Mouse (Mus musculus) lung, adult 18-20 months (tissue): ENCODE data around the gene Asrgl1.
"Not testable (repeated sequence)": the region's sequence is repeated elsewhere in the genome, so short reads cannot be mapped to it uniquely, and the experiment has no call there.

Experiments
- DNase-seq, 2 experiments: peaks; one replicate each; pipeline ENCODE4 v3.0.0; 2022; ENCODE audit warnings: mixed read lengths in 2 of 2

The Asrgl1 gene

DNA sequence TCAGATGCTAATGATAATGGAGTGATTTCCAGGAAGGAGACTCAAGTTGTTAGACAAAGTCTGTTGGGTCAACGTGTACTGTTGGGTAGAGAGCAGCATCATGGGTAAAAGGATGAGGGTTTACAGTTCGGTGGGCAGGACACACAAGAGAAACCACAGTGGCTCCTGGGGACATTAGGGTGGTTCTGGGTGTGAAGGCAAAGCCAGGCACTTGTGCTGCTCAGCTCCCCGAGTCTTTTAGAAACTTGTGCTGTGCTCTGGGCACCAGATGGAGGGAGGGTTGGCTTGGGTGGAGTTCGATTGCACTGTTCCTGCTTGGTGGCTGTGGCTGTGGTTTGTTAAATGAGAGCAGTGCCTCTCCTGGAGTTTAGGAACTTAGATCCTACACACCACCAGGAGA, 31.4 kb downstream of the Asrgl1 start:
- peak in 1 of 2 experiments; percentile 26 for DNase-seq

DNA sequence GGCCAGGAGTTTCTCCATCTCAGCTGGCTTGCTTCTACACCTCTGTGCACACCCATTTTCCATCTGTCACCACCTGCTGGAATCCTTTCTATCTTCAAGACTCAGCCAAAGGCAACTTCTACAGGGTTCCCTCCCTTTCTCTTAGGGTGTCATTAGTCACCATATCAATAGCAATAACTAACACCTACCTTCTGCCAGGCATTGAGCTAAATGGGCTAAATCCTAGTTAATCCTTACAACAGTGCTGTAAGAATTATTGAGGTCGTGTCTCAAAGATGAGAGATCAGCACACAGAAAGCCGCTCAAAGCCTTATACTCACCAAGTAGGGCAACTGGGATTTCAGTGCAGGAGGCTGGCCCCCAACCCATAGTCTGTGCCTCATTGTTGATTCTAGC, 34.4 kb downstream of the Asrgl1 start:
- DNase-seq = peak in 1 of 2 experiments; percentile 4

DNA sequence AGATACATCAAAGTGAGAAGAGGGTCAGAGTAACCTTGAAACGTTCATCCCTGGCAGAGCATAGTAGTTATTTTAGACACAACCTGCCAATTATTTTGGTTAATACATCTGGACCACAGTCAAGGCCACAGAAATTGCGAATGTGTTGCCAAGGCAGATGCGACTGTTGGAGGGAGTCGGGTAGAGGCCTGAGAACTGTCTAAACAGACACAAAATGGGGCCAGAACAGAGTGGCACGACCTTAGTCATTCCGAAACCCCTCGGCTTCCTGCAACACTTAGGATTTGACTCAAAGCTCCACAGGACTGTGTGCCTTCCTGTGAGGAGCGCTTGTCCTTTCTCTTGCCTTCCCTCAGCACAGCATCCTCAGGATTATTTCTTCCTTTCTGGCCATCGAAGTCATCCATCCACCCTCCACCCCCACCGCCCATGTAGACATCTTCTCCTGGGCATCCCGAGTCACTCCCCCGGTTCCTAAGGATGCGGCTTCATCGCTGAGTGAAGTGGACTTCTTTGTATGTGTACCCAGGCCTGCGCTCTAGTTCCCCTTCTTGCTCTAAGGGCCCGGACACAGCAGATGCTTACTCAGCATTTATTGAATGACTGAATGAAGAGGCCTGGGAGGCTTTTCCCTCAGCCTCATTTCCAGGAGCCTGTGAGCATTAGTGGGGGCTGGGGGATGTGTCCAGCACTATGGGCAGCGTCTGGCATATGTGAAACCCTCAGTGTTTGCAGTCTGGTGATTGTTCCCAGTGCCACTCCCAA, 35.0 kb downstream of the Asrgl1 start:
- no peak for DNase-seq

DNA sequence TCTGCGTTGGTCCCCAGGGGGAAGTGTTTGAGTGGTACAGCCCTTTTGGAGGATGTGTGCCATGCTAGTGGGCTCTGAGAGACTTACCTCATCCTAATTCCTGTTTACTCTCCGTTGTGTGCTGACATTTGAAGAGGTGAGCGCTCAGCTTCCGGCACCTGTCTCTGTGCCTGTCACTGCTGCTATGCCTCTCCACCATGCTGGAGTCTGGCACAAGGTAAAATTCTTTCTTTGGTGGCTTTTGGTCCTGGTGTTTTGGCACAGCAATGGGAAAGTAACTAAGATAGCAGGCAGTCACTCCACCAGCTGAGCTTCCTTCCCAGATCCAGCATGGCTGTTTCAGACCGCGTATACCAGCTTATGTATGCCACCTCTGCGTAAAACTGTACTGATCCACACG, 35.7 kb downstream of the Asrgl1 start:
- no peak for DNase-seq

DNA sequence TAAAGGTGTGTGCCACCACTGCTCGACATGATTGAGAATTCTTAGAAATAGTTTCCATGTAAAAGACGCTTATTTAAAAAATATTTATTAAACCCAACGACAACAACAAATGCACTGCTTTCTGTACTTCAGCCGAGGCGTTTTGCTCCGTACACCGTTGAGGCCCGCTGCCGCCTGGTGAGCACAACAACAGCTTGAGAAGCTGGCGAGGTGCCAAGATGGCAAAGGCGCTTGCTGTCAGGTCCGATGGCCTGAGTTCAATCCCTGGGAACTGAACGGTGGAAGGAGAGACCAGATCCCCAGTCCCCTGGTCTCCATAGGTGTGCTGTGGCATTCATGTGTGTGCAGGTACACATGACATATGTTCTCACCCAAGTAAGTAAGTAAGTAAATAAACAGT, 38.0 kb downstream of the Asrgl1 start:
- DNase-seq = no peak

GRCm38 (mm10) chr19:9095111-9095510, 40.3 kb downstream of the Asrgl1 start:
- no peak for DNase-seq

- peak; percentile 53 to 67 for DNase-seq
These were observed 44.7 kb downstream of the Asrgl1 start for GRCm38 (mm10) chr19:9090709-9091108.

DNA sequence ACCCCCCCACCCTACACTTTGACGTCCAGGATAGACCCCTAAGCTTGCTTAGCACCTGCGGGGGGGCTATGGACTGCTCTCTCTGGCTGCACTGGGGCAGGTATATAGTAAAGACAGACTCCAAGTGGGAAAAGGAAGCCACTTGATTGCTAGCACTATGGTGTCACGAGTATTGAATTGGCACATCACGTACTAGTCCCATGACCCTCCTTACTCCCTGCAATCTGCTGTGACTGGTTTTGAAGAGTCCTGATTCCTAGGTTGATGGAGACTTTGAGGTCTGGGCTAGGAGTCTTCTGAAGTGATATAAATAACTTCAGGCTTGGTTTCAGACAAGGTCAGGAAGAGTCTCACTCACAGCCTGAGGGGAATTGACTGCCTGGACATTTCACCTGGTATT, 45.2 kb downstream of the Asrgl1 start:
- no peak for DNase-seq

DNA sequence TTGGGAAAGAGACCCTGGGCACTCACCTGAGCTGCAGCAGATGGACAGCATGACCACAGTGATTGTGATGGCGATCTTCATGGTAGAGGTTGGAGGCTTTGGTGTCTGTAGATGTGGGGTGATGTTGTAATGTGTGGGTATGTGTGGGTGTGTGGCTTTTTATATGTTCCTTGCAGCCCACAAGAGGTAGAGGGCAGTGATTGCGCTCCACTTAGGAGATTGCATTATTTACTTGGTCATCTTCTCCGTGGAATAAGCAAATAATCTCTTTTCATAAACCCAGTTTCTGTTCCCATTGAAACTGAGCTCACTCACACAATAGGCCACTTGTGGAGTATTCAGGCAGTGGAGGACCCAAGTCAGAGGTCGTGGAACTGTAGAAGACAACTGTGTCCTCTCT, 47.6 kb downstream of the Asrgl1 start, which contains the start of gene Scgb1a1:
TSS of gene Scgb1a1 (minus strand) at position 138 of the 400 bp plus-strand sequence.
- peak; percentile 54 to 64 for DNase-seq

DNA sequence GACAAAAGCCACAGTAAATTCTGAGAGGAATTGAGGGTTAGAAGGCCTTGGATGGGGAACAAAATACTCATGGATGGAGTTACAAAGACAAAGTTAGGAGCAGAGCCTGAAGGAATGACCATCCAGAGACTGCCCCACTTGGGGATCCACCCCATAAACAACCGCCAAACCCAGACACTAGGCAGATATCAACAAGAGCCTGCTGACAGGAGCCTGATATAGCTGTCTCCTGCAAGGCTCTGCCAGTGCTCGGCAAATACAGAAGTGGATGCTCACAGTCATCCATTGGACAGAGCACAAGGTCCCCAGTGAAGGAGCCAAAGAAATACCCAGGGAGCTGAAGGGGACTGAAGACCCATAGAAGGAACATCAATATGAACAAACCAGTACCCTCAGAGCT, 51.5 kb downstream of the Asrgl1 start:
- not testable (repeated sequence) for DNase-seq

- DNase-seq = peak in 1 of 2 experiments; percentile 39
These were observed 52.5 kb downstream of the Asrgl1 start for GRCm38 (mm10) chr19:9083010-9083355.

GRCm38 (mm10) chr19:9082191-9083009, 53.0 kb downstream of the Asrgl1 start:
- DNase-seq = peak; percentile 88 to 90

- DNase-seq = peak; percentile 70 to 72
These were observed 53.9 kb downstream of the Asrgl1 start for GRCm38 (mm10) chr19:9081311-9082190.

DNA sequence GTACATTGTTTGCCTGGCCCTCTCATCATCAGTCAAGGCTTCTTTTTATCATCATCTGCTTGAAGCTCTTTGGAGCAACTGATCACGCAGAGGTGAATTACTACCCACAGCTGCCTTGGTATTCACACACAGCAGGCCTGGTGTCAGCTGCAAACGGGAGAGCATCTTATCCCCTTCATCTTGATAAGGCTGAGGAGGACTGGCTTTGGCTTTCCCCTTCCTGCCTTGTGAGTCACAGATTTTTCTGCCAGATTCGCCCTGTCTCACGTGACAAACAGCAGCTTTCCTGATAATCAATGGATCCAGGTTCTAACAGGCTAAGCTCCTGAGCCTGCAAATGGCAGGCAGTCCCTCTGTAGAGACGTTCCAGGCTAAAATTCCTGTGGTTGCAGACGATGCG, 55.5 kb downstream of the Asrgl1 start:
- no peak for DNase-seq

DNA sequence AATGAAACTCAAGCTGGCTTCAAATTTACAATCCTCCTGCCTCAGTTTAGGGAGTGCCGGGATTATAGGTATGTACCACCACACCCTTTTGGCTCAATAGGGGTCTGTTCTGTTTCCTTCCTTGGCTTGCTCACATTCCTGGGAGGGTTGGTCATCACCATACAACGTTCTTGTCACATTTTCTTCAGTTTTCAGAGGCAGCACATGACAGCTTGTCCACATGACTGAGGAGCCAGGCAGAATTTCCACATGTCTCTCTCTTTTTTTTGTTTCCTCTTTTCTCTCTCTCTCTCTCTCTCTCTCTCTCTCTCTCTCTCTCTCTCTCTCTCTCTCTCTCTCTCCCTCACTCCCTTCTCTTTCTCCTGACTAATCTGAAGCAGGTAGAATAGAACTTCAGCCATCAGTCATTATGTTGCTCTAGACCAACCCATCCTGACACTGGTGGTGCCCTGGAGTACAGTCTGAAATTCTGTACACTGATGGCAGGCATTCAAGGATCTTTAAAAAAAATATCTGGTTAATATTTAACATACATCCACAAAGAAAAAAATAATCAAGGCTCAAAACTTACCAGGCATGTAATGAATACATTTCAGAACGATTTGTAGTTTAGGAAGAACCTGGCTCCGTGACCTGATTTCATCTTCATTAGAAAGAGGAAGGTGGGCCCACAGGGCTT, 58.3 kb downstream of the Asrgl1 start:
- DNase-seq = no peak

GRCm38 (mm10) chr19:9076035-9076434, 59.4 kb downstream of the Asrgl1 start:
- no peak for DNase-seq

GRCm38 (mm10) chr19:9075558-9075957, 59.9 kb downstream of the Asrgl1 start:
- DNase-seq = no peak

DNA sequence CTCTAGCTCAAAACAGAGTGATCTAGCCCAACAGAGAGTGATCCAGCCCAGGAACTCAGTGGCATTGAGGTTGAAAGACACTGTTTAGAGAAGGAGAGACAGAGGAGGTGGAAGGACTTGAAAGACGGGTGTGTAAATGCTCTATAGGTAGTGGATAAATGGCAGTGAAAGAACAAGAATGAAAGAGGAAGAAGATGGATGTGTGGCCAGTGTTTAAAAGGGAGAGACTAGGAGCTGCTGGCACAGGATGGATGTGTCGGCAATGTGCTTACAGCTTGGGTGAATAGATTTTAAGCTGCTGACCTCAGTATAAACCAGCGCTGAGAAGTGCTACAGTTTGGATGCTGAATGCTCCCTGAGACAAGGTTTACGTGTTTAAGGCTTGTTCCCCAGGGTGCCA, 61.0 kb downstream of the Asrgl1 start:
- no peak for DNase-seq

DNA sequence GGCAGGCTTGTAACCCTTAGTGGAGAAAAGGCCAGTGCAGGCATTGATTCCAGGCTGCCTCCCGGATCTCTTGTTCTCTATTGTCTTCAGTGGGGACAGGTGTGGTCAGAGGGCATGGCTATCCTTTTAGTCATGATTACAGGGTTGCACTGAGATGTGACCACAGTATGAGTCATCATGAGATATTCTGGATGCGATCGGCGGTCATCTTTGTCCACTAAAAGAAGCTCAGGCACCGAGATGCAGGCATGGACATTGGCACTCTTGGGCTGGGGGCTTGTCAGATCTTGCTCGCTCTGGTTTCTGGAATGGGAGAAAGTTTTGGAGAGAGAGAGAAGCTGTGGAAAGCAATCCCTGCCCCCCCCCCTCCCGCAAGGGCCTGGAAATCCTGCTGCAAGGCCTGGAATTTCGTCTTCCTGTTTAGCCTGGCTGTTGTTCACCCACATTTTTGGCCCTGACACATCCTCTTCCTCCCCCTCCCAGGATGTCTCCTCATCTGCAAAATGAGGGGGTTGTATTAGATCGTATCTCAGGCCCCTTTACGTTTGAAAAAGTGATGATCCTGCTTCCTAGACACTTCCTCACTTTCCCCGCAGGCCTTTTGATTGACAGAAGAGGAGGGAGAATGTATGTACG, 61.5 kb downstream of the Asrgl1 start:
- peak in 1 of 2 experiments; percentile 19 for DNase-seq

DNA sequence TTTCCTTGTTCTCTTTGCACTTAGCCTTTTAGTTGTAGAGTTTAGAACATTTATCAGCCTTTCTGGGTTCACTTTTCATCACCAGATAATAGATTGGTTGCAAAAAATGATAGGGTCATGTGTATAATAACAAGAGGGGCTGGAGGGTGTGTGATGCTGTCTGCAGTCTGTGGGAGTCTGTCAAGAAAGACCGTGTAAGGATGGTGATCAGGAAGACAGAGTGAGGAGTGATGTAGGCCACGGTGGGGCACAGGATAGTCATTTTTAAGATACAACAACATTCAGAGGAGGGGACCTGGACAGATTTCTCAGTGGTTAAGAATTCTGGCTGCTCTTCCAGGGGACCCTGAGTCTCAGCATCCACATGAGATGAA, 63.3 kb downstream of the Asrgl1 start:
- DNase-seq = no peak

DNA sequence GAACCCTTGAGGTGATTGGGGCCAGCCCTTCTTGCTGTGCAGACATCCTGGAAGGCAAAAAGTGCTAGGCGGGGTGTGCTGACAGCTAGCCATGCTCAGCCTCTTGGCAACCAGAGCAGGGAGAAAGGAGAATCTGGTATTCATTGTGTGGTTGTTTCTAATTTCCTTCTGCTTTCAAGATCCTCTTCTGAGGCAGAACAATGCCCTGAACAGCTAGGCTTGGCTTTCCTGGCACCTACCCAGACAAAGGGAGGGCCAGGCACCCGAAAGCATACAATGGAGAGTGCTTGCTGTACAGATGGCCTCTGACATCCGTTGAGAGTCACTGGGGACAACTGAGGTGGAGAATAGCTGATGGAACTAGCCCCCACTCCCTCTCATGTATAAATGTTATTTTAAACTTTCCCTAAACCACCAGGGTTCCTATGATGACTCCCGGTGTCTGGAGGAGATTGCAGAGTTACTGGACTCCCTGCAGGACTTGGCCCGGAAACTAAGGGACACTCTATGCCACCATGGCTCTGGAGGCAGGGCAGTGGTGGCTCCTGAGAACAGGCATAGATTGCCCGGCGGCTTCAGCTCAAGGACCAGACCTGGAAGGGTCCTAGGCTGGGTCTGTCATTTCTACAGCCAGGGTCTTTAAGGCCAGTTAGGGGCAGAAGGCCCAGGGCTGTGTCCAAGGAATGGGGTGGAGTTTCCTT, 63.8 kb downstream of the Asrgl1 start:
- peak; percentile 85 to 87 for DNase-seq
